Mouse (Mus musculus): ENCODE results near the gene Tent4a.
A peak's percentile ranks its signal among the peaks of the same experiment; 100 is the strongest.
"Not testable (repeated sequence)": the region's sequence is repeated elsewhere in the genome, so short reads cannot be mapped to it uniquely, and the experiment has no call there.

Tent4a gene

GRCm38 (mm10) chr13:69534334-69534653 lies at the start of gene Tent4a:
Tent4a (minus strand) TSS chr13:69534617.
- peak; percentile 62 for ATAC-seq (ENCODE audit: insufficient number of reproducible peaks, low FRiP score, low TSS enrichment)

GRCm38 (mm10) chr13:69583591-69583990 lies 49.2 kb upstream of the Tent4a start:
- ATAC-seq (ENCODE audit: insufficient number of reproducible peaks, low FRiP score, low TSS enrichment) = no peak

GRCm38 (mm10) chr13:69582411-69582810 lies 48.0 kb upstream of the Tent4a start:
- ATAC-seq (ENCODE audit: insufficient number of reproducible peaks, low FRiP score, low TSS enrichment) = no peak

- ATAC-seq (ENCODE audit: insufficient number of reproducible peaks, low FRiP score, low TSS enrichment) = no peak
Observed at GRCm38 (mm10) chr13:69577181-69577834, 42.9 kb upstream of the Tent4a start.

GRCm38 (mm10) chr13:69576676-69577075 lies 42.3 kb upstream of the Tent4a start:
- no peak for ATAC-seq (ENCODE audit: insufficient number of reproducible peaks, low FRiP score, low TSS enrichment)

GRCm38 (mm10) chr13:69572594-69572993 lies 38.2 kb upstream of the Tent4a start:
- no peak for ATAC-seq (ENCODE audit: insufficient number of reproducible peaks, low FRiP score, low TSS enrichment)

- no peak for ATAC-seq (ENCODE audit: insufficient number of reproducible peaks, low FRiP score, low TSS enrichment)
Observed at GRCm38 (mm10) chr13:69569201-69569600, 34.8 kb upstream of the Tent4a start.

- ATAC-seq (ENCODE audit: insufficient number of reproducible peaks, low FRiP score, low TSS enrichment) = not testable (repeated sequence)
Observed at GRCm38 (mm10) chr13:69565401-69565800, 31.0 kb upstream of the Tent4a start.

GRCm38 (mm10) chr13:69564573-69564972 lies 30.2 kb upstream of the Tent4a start:
- no peak for ATAC-seq (ENCODE audit: insufficient number of reproducible peaks, low FRiP score, low TSS enrichment)

- no peak for ATAC-seq (ENCODE audit: insufficient number of reproducible peaks, low FRiP score, low TSS enrichment)
Observed at GRCm38 (mm10) chr13:69563905-69564304, 29.5 kb upstream of the Tent4a start.

GRCm38 (mm10) chr13:69562654-69563574 lies 28.5 kb upstream of the Tent4a start:
- ATAC-seq (ENCODE audit: insufficient number of reproducible peaks, low FRiP score, low TSS enrichment) = no peak

GRCm38 (mm10) chr13:69562004-69562403 lies 27.6 kb upstream of the Tent4a start:
- no peak for ATAC-seq (ENCODE audit: insufficient number of reproducible peaks, low FRiP score, low TSS enrichment)

- ATAC-seq (ENCODE audit: insufficient number of reproducible peaks, low FRiP score, low TSS enrichment) = no peak
Observed at GRCm38 (mm10) chr13:69559291-69559961, 25.0 kb upstream of the Tent4a start.

- ATAC-seq (ENCODE audit: insufficient number of reproducible peaks, low FRiP score, low TSS enrichment) = peak; percentile 74; the same call in 1 of the 2 replicates
Observed at GRCm38 (mm10) chr13:69558098-69558660, 23.8 kb upstream of the Tent4a start.

- no peak for ATAC-seq (ENCODE audit: insufficient number of reproducible peaks, low FRiP score, low TSS enrichment)
Observed at GRCm38 (mm10) chr13:69556728-69557127, 22.3 kb upstream of the Tent4a start.

- no peak for ATAC-seq (ENCODE audit: insufficient number of reproducible peaks, low FRiP score, low TSS enrichment)
Observed at GRCm38 (mm10) chr13:69555957-69556482, 21.6 kb upstream of the Tent4a start.

GRCm38 (mm10) chr13:69555045-69555444 lies 20.6 kb upstream of the Tent4a start:
- ATAC-seq (ENCODE audit: insufficient number of reproducible peaks, low FRiP score, low TSS enrichment) = no peak

GRCm38 (mm10) chr13:69554255-69554654 lies 19.8 kb upstream of the Tent4a start:
- no peak for ATAC-seq (ENCODE audit: insufficient number of reproducible peaks, low FRiP score, low TSS enrichment)

- no peak for ATAC-seq (ENCODE audit: insufficient number of reproducible peaks, low FRiP score, low TSS enrichment)
Observed at GRCm38 (mm10) chr13:69553024-69553423, 18.6 kb upstream of the Tent4a start.

- ATAC-seq (ENCODE audit: insufficient number of reproducible peaks, low FRiP score, low TSS enrichment) = no peak
Observed at GRCm38 (mm10) chr13:69550831-69551230, 16.4 kb upstream of the Tent4a start.
